Mouse (Mus musculus): ENCODE data around the gene Nif3l1.

Nif3l1 gene

DNA sequence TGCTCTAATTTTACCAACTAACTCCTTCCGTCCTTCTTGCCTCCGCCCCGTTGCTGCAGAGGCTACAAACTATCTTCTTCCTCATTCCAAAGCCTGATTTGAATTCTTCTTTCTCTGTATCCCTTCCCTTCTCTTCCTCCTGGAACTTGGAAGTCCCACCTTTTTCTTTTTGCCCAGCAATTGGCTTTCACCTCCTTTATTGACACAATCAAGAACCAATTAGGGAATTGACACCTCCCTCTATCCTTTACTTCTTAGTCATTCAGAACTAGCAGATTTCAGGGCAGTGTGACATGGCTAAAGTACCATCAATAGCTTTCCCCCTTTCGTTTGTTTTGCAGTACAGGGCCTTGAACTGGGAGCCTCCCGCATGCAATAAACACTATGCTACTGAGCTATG lies 13.2 kb downstream of the Nif3l1 start:
- no peak for DNase-seq (ENCODE audit: low spot score)

DNA sequence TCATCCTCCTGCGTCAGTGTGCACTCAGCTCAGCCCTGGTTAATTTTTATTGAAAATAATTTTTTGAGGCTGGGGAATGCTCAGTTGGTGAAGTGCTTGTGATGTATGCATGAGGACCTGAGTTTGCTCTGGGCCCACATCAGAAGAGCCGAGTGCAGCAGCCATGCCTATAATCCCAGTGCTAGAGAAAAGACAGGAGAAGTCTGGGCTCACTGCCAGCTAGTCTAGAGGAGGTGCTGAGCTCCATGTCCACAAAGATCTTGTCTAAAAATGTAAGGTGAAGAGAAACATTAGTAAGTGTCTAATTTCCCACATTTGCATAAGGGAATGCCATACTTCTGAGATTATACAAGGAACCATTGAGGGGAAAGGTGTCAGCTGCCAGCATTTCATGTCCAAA lies 13.9 kb downstream of the Nif3l1 start:
- DNase-seq (ENCODE audit: low spot score), result no peak

DNA sequence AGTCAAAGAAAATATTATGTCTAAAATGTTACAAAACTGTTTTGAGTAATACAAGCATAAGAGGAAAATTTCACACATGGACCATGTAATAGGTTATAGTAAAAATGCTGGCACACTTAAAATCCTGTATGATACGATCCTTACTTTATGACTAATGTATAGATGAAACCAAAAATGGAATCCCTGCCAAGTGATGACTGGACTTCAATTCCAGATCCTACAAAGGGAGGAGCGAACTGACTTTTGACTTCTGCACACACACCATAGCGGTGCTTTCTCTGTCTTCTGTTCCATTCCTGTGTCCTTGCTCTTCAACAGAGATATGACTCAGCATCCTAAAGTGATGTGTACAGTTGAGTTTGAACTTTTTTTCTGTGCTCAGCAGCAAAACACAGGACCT lies 15.6 kb downstream of the Nif3l1 start:
- peak; percentile 9 for DNase-seq (ENCODE audit: low spot score)

DNA sequence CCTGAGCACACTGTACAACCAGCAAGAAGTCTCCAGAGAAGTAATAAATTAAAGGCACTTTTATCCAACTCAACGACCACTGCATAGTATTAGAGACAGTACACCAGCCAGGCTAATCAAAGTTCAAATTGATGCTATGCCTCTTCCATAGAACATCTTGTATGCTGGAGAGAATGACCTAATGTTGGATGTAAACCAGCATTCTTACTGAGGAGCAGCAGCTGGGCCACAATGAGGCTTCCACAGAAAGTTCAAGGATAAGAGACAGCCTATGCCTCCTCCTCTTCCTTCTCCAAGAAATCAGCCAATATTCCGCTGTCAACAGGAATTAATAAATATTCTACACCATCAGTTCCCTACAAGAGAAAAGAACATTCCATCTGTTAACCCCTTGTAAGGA lies 19.0 kb downstream of the Nif3l1 start:
- DNase-seq (ENCODE audit: low spot score), result no peak

DNA sequence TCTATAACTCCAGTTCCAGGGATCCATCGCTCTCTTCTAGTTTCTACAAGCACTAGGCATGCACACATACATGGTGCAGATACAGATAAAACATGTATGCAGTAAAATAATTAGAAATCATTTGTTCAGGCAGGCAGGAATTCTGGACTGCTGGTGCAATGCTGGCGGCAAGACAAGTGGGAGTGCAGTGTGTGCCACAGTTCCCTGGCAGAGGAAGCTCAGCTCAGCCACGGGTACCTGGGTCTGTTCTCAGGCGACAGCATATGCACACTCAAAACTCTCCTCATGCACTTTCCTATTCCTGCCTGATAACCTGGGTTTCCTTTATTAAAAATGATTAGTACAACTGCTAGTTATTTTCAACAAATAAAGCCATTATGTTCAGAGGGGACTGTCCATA lies 20.1 kb downstream of the Nif3l1 start:
- DNase-seq (ENCODE audit: low spot score), result no peak

DNA sequence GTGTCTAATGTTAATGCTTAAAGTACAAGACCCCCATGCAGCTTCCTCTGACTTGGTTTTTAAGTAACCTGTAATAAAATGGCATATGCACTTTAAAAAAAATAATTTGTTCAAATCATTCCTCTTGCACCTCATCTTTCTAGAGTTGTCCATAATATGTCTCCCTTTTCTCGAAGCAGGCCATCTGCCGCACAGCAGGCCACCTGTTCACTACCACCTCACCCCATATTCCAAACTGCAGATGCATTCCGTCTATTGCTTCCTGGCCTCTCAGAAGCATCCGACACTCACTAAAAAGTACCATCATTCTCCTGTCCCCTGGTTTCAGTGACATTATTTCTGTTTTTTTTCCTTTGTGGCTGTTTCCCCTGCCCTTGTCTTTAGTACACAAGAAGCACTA lies 20.6 kb downstream of the Nif3l1 start:
- no peak for DNase-seq (ENCODE audit: low spot score)

DNA sequence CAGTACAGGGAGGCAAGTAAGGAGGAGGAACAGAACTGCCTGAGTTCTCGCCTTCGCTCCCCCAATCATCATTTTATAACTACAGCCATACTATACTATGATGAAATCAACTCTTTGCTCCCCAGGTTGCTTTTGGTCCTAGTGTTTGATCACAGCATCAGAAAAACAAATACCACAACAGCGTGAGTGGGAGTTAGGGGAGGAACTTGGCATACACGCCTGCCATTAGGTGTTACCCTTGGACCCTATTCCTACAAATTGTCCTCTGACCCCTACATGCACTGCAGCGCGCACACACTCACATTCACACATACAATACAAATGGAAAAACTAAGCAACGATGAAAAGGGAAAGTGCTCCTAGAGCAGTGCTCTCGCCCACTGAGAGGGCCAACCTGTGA lies 30.7 kb downstream of the Nif3l1 start:
- DNase-seq (ENCODE audit: low spot score), result no peak

DNA sequence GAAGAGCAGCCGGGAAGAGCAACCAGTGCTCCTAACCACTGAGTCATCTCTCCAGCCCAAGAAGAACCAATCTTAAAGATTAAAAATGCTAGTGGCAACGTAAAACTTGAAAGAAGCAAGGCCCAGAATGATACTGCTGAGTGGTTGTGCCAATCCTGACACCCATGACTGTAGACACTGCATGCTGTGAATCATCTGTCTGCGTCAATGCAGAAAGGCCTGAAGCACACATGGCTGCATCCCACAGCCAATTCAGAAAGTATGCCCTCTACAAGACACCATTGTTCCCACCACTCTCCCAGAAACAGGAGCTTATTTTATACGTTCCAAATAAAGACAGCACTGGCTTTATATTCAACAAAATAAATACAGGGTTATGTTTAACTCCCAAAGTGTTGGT lies 37.7 kb downstream of the Nif3l1 start:
- no peak for DNase-seq (ENCODE audit: low spot score)

DNA sequence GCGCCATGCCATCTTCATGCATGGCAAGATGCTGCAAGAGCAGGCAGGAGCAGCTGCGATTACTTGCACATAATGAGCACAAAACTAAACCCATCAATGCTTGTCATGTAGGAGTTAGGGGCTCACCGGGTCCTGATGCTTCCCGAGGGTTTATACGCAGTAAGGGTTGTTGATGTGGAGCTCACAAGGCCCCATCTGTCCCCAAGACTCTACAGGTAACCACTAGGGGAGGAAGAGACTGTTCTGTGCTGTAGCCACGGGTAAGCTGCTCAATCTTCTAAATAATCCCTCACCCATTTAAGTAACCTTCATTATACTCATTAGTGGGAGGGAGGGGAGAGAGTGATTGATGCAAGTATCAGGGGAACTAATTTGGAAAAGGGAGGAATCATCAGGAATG lies 50.7 kb downstream of the Nif3l1 start:
- no peak for DNase-seq (ENCODE audit: low spot score)

DNA sequence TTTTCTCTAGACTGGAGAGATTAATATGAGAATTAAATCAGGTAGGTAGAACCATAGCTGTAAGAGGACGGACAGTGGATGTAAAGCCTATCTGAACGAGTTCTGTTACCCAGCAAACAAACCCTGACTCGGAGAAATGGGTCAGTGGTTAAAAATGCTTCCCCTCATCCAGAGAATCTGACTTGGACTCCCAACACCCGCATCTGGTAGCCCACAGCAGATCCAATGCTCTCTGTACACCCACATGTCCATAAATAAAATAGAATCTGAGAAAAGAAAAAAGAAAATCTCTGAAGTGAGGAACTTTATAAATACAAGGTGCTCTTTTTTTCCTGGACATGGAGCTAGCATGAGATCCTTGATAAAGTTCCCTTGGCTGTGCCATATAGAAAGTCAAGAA lies 52.7 kb downstream of the Nif3l1 start:
- no peak for DNase-seq (ENCODE audit: low spot score)

DNA sequence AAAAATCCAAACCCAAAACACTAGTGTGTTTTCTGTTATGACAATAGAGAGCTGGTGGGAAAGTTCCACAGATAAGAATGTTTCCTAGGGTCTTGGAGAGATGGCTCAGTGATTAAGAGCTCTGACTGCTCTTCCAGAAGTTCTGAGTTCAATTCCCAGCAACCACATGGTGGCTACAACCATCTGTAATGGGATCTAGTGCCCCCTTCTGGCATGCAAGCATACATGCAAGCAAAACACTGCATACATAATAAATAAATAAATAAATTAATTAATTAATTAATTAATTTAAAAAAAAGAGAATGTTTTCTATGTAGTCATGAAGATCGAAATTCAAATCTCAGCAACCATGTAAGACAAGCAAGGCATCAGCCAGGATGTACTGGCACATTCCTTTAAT lies 53.8 kb downstream of the Nif3l1 start:
- DNase-seq (ENCODE audit: low spot score), result no peak

DNA sequence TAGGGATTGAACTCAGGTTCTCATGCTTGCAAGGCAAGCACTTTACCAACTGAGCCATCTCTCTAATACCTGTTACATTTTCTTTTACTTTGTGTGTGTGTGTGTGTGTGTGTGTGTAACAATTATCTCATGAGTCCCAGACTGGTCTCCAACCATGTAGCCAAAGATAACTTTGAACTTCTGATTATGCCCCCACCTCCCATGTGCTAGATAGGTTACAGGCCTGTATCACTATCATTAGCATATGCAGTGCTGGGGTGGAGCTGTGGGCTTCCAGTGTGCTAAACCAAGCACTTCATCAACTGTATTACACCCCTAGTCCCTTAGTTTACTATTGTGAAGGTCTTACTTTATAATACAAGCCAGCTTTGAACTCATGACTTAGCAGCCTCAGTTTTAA lies 58.2 kb downstream of the Nif3l1 start:
- no peak for DNase-seq (ENCODE audit: low spot score)

DNA sequence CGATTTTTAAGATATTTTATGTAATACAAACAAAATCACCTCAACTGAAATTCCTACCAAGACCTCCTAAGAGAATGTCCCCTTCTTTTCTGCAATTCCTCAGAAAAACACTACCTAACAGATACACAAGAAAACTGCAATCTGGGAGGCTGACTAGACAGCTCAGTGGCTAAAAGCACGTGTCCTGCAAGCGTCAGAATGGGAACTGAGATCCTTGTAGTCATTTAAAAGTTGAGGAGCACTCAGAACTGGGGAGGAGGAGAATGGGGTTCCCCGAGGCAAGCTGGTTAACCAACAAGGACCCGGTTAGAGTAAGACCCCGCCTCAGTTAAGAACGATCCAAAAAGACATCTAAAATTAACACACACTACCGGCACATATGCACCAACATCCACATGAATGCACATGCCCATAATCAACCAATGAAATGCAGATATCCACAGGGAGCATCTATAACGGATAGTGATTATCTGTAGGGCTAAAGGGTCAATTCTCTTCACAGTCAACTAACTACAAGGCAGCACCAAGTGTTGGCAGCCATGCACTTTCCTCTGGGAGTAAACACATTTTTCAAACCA lies 58.9 kb downstream of the Nif3l1 start:
- no peak for DNase-seq (ENCODE audit: low spot score)

DNA sequence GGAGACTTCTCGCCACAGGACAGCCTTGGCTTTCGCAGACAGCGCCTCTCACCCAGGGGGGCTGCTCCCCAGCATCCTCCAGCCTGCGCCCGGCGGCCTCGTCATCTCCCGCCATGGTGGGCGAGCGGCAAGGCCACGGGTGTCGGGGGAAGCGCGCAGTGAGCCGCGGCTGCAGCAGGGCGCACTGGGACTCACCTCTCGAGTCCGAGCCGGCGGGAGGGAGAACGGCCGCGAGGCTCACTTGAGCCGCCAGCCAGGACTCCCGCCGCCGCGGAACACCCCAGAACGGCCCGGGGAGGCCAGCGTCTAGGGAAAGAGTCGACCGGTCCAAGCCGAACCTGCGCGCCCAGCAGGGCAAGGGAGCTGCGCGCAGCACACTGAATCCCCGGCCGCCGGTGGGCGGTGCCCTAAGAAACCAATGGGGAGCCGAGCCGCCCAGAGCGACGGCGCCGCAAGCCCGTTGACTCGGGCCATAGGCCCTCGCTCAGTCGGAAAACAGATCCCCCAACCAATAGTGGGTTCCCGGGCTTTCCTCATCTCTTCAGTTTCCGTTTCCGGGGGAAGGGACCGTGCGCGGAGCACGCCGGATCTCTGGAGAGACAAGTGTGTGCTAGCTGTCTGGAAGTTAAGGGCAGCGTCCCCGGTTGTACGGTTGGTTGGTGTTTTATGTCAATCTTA lies 59.8 kb downstream of the Nif3l1 start, which contains the start of gene Orc2:
Orc2 (minus strand) TSS at position 533 of the 678 bp plus-strand sequence.
- DNase-seq (ENCODE audit: low spot score), result peak; percentile 88

DNA sequence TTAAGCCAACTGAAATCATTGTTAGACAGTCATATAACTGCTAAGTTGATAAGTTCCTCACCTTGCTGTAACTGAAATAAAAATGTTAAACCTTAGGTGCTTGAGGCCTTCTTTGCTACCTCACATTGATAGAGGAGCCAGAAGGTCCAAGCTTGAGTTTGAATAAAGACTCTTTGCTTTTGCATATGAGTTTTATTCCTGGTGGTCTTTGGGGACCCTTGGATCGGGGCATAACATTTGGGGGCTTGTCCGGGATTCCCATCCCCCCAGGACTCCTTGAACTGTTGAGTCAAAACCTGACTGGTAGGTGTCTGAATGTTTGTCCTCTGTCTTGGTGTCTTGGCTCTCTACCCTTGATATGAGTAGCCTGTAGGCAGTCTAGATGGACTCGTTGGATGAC lies 62.3 kb downstream of the Nif3l1 start:
- no peak for DNase-seq (ENCODE audit: low spot score)

All from yolk sac, embryonic 10.5 days (tissue).